Mouse (Mus musculus) limb, embryonic 10.5 days (tissue): ENCODE measurements around the gene Grm6. TPM values are rescaled to one million over a fixed set of nuclear protein-coding genes. Genes with fewer than 3 reads are reported as not detected.

Experiments used
- DNase-seq: peaks from one replicate; pipeline ENCODE4 v3.0.0-alpha.2; 2017; ENCODE audit warnings: low spot score
- H3K27ac ChIP-seq: fragments of 300-500 bp; sonication (generic); 2 replicates; pipeline ENCODE4 v1.5.1; 2016; ENCODE audit warnings: mild to moderate bottlenecking
- H3K27me3 ChIP-seq: fragments of 300-500 bp; sonication (generic); 2 replicates; pipeline ENCODE4 v1.6.1; 2016; ENCODE audit warnings: low read depth, mild to moderate bottlenecking; ENCODE audit not compliant: poor library complexity, severe bottlenecking
- H3K36me3 ChIP-seq: fragments of 300-500 bp; sonication (generic); 2 replicates; pipeline ENCODE4 v1.6.1; 2016; ENCODE audit warnings: mild to moderate bottlenecking, moderate library complexity
- H3K4me1 ChIP-seq: fragments of 300-500 bp; sonication (generic); 2 replicates; pipeline ENCODE4 v1.6.1; 2016
- H3K4me3 ChIP-seq: fragments of 300-500 bp; sonication (generic); 2 replicates; pipeline ENCODE4 v1.5.1; 2016; ENCODE audit warnings: mild to moderate bottlenecking, moderate library complexity
- H3K9me3 ChIP-seq: fragments of 300-500 bp; sonication (generic); replicated peaks from 2 replicates; pipeline ENCODE4 v1.6.1; 2016; ENCODE audit warnings: mild to moderate bottlenecking
- WGBS: fragments of 180-500 bp; shearing (Covaris S2); methylation state at CpG from one replicate; pipeline ENCODE4 v1.1.7; 2016; 5-methylcytosine and 5-hydroxymethylcytosine counted together
- polyA plus RNA-seq: library from polyadenylated mRNA; unstranded; fragments of >200 nt; fragmentation: Nextera tagmentation; extraction: Ambion mirVana; gene quantifications from 2 replicates; pipeline ENCODE4 v1.2.1, GENCODE M21; 2016

Grm6 gene
- polyA plus RNA-seq, result not detected in 2 replicates

DNA sequence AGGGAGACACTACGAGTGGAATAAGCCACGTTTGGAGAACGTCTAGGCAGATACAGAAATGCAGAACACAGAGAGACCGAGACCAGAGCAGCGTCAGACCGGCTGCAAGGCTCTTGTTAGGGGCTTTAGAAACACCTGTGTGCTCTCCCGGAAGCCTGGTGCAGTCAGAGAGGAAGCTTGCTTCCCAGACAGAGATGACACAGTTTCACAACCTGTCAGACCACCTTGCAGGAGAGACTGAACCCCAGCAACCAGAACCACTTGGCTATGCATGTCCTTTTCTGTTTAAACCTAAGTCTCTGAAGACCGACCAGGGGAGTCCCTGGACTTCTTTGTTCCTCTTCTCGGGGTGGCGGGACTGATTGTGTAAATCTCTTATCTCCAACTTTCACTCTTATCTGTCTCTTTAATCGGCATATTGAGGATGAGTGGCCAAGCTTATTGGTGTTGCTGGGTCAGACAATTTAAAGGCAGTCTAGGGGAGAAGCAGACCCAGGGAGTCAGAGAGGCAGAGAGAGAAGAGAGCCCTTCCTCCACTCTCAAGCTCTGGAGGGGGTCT lies at the start of gene Grm6:
TSS of gene Grm6 (plus strand) at position 509 of the 559 bp plus-strand sequence.
- 5% methylated on average over 11 of the region's 11 CpGs for WGBS
- no peak within 1 kb of the TSS for H3K27ac ChIP-seq
- no peaks in the 10 kb centered on the region for H3K9me3 ChIP-seq
- H3K27me3 ChIP-seq, result peaks cover 81% of the 10 kb centered on the region
- peak within 1 kb of the TSS; percentile 54 for H3K4me3 ChIP-seq
- no peak for DNase-seq
- no peaks in the 10 kb centered on the region for H3K36me3 ChIP-seq
- peaks cover 13% of the 10 kb centered on the region for H3K4me1 ChIP-seq

- Histone ChIP-seq H3K27me3 (no peaks in the 10 kb centered on the region), H3K4me1 (no peaks in the 10 kb centered on the region), H3K27ac (no peak overlapping the region), H3K36me3 (peaks cover 99% of the 10 kb centered on the region), H3K4me3 (no peak overlapping the region), H3K9me3 (peaks cover 24% of the 10 kb centered on the region)
- DNase-seq, result no peak
- 94% methylated on average over 4 of the region's 4 CpGs for WGBS
Observed at GRCm38 (mm10) chr11:50814233-50814632, 36.3 kb upstream of the Grm6 start.

DNA sequence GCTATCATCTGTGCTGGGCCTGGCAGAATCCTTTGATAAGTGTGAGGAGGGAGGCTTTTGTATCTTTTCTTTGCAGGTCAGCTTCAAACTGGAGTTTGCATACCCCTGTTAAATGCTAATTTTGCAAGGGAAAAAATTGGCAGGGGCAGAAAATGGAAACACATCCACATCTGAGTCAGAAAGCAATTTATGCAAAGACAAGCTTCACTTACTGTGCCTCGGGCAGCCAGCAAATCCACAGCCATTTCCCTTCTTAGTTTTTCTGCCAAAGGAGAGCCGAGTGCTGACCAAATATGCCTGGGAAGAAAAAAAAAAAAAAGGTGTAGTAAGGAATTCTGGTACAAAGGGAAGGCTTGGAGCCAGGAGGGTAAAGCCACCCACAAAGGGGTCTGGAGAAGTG lies 24.3 kb upstream of the Grm6 start:
- DNase-seq, result no peak
- H3K27me3 ChIP-seq, result no peaks in the 10 kb centered on the region
- H3K4me1 ChIP-seq, result peaks cover 13% of the 10 kb centered on the region
- no peak overlapping the region for H3K27ac ChIP-seq
- peaks cover 47% of the 10 kb centered on the region for H3K36me3 ChIP-seq
- H3K9me3 ChIP-seq, result no peaks in the 10 kb centered on the region
- H3K4me3 ChIP-seq, result peak overlapping the region; percentile 88
- 84% methylated on average over 2 of the region's 2 CpGs for WGBS

DNA sequence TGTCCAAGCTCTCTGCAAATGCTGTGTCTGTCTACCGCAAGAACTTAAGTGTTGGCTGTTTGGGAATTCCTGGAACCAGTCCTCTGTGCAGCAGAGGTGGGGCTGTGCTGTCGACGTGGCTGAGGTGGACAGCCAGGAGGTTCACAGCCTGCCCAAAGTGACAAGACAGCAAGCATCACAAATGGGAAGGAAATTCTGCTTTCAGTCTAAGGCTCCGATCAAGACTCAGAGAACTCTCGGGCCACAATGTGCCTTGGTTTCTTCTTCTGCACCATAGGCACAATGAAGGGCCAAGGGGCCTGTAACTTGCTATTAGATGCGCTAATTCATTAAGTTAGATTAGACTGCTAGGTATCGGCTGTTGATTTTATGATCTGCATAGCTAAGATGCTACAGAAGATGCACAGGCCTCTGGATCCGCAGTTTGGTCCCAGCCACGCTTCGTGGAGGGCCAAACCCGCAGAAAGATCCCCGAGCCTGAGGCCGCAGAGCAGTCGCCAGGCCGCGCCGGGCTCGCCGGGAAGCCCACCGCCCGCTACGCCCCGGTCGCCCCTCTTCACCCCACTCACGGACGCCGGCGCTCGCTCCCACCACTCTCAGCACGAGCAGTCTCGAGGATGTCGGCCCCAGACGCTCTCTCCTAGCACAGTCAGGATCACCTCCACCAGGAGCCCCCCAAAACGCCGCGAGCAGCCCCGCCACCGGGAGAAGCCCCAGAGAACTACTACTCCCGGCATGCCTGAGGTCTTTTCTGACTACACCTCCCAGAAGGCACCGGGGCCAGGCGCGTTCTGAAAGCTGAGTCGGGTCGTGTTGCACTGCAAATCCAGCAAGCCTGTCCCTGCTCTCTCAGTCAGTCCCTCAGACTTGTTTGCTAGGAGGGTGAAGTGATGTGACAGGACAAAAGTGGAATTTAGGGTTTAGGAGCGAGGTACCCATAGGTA lies 23.2 kb upstream of the Grm6 start, which contains the start of gene Zfp354c:
TSS of gene Zfp354c (minus strand) at position 715 of the 944 bp plus-strand sequence.
- WGBS, result 1% methylated on average over 45 of the region's 45 CpGs
- Histone ChIP-seq H3K27ac (peak within 1 kb of the TSS; percentile 95), H3K4me1 (peaks cover 13% of the 10 kb centered on the region), H3K36me3 (peaks cover 38% of the 10 kb centered on the region), H3K9me3 (no peaks in the 10 kb centered on the region), H3K4me3 (peak within 1 kb of the TSS; percentile 88), H3K27me3 (no peaks in the 10 kb centered on the region)
- DNase-seq, result peak; percentile 89

DNA sequence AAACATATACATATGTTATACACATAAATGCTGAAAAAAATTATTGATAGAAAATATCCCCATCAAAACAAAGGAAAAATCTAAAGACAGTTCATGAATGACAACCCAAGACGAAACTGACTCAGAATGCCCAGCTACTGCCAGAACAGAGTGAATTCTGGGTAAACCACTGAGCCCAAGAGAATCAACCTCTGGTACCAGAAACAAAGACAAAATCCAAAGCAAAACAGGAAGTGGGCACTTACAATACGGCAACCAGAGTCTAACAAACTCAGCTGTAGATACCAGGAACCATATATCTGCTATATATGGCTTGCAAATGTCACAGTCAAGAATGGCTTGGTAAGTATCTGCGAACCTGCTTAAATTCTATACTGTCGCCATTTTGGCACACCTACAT lies 14.8 kb upstream of the Grm6 start:
- WGBS, result 90% methylated on average over 4 of the region's 4 CpGs
- Histone ChIP-seq H3K4me3 (no peak overlapping the region), H3K4me1 (no peaks in the 10 kb centered on the region), H3K9me3 (peaks cover 8% of the 10 kb centered on the region; the same call in 1 of the 2 replicates), H3K36me3 (peaks cover 20% of the 10 kb centered on the region), H3K27ac (no peak overlapping the region), H3K27me3 (no peaks in the 10 kb centered on the region)
- DNase-seq, result no peak

DNA sequence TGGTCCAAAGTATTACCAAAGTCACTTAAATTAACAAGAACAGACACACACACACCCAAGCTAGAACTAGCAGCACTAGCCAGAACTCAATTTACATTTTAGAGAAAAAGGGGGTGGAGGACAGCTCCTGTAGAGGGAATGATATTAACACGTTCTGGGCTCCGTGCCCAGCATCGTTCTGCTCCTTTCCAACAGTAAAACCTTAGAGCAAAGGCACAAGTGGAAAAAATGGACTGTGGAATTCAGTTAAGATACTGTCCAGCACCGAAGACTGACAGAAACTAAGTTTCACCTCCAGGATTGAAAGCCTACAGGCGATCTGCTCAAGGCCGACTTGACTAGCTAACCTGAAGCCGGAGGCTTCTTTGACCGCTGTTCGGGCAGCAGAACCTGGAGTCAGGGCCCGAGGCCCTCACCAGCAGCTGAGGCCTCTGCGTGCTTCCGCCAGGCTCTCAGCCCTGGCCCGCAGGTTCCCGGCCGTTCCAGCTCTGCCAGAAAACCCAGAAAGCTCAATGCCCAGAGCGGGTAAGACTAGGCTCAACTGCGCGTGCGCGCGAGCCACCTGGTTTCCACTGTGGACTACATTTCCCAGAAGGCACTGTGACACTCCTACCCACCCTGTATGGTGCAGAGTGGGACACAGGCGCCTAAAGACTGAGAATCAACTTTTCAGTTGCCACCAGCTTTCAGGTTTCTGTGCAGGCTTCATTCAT lies 9.3 kb upstream of the Grm6 start, which contains the start of gene Zfp879:
TSS of gene Zfp879 (minus strand) at position 530 of the 713 bp plus-strand sequence.
- Histone ChIP-seq H3K9me3 (no peaks in the 10 kb centered on the region), H3K36me3 (no peaks in the 10 kb centered on the region), H3K4me3 (peak within 1 kb of the TSS; percentile 49), H3K4me1 (peaks cover 7% of the 10 kb centered on the region), H3K27ac (peak within 1 kb of the TSS; percentile 88), H3K27me3 (peaks cover 12% of the 10 kb centered on the region; the same call in 1 of the 2 replicates)
- 25% methylated on average over 22 of the region's 22 CpGs for WGBS
- peak; percentile 96 for DNase-seq

DNA sequence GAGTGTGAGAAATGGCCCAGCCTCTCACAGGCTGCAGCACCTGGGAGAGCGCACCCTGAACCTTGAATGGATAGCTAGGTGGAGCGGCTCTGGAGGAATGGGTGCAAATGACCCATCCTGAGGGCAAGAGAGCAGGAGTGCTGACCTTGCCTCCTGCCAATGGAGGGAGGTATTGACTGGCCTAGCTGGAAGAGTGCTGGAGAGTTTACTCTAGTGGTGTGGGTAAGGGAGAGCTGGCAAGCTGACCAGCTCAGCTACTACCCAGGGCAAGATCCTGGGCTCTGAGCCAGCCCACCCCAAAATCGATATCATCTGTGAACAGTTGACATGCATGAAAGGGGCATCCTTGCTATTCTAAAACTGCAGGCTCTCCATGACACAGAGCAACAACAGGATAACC lies 4.5 kb upstream of the Grm6 start:
- peaks cover 51% of the 10 kb centered on the region for H3K27me3 ChIP-seq
- no peaks in the 10 kb centered on the region for H3K36me3 ChIP-seq
- no peak overlapping the region for H3K4me3 ChIP-seq
- H3K27ac ChIP-seq, result no peak overlapping the region
- DNase-seq, result no peak
- peaks cover 10% of the 10 kb centered on the region for H3K4me1 ChIP-seq
- H3K9me3 ChIP-seq, result no peaks in the 10 kb centered on the region
- WGBS, result 83% methylated on average over 3 of the region's 3 CpGs

DNA sequence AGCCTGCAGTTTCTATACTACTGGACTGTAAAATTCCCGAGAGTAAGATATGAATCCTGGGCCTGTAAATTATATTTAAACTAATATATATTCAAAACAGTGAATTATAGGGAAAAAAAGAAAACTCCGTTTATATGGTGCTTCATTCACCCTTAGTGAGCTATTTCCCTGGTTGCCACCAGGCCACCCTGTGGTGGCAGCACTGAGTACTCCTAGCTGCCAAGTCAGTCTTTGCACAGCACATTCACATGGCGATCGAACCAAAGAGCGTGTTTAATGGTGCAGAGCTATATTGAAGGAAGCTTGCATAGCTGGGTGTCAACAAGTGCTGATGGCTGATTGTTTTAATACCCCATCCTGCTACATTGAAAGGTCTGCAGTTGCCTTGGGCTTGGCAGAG lies 3.4 kb upstream of the Grm6 start:
- WGBS, result 82% methylated on average over 5 of the region's 5 CpGs
- no peak overlapping the region for H3K27ac ChIP-seq
- no peak for DNase-seq
- H3K36me3 ChIP-seq, result no peaks in the 10 kb centered on the region
- H3K4me3 ChIP-seq, result no peak overlapping the region
- H3K27me3 ChIP-seq, result peaks cover 62% of the 10 kb centered on the region
- peaks cover 13% of the 10 kb centered on the region for H3K4me1 ChIP-seq
- no peaks in the 10 kb centered on the region for H3K9me3 ChIP-seq

DNA sequence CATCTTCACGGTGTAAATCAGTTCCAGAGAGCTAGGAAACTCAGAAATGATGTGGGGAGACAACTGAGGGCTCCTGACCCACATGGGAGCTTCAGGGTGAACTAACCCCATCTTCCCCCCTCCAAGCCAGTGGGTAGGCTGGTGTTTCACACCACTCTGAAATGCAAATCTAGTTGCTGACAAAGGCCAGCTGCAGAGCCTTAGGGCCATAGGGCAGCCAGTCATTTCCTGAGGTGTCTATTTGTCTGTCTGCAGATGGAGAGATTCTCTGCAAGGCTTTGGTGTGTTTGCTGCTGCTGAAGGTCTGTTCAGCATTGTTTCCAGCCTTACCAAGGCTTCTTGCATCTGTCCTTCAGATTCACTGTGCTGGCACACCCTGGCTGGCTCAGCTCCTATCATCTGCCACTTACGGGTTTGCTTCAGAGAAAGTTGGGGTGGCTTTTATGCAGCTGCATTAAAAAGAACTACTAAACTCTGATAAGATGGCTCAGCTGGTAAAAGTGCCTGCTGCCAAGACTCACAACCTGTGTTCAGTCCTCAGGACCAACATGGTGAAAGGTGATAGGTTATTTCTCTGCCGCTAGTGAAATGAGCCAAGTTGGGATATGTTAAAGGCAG lies 1.9 kb upstream of the Grm6 start:
- Histone ChIP-seq H3K9me3 (no peaks in the 10 kb centered on the region), H3K4me1 (peaks cover 13% of the 10 kb centered on the region), H3K27ac (no peak overlapping the region), H3K36me3 (no peaks in the 10 kb centered on the region), H3K27me3 (peaks cover 78% of the 10 kb centered on the region), H3K4me3 (no peak overlapping the region)
- 39% methylated on average over 3 of the region's 3 CpGs for WGBS
- no peak for DNase-seq

GRCm38 (mm10) chr11:50849310-50849709 lies 1.2 kb upstream of the Grm6 start:
- Histone ChIP-seq H3K27me3 (peaks cover 85% of the 10 kb centered on the region), H3K4me1 (peaks cover 13% of the 10 kb centered on the region), H3K4me3 (no peak overlapping the region), H3K27ac (no peak overlapping the region), H3K36me3 (no peaks in the 10 kb centered on the region), H3K9me3 (no peaks in the 10 kb centered on the region)
- DNase-seq, result no peak
- WGBS, result 7% methylated on average over 10 of the region's 10 CpGs

DNA sequence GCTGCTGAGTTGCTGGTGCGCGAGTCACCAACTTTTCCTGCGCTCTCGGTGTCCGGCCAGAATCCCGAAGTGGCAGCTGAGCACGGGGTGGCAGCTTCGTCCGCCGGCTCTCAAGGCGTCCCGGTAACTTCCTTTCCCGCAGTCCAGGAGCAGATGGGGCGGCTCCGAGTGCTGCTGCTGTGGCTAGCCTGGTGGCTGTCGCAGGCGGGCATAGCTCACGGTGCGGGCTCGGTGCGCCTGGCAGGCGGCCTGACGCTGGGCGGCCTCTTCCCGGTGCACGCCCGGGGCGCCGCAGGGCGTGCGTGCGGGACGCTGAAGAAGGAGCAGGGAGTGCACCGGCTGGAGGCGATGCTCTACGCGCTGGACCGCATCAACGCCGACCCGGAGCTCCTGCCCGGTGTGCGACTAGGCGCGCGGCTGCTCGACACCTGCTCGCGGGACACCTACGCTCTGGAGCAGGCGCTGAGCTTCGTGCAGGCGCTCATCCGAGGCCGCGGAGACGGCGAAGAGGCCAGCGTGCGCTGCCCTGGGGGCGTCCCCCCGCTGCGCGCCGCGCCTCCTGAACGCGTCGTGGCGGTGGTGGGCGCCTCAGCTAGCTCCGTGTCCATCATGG lies 610 bp downstream of the Grm6 start:
- H3K9me3 ChIP-seq, result no peaks in the 10 kb centered on the region
- peaks cover 13% of the 10 kb centered on the region for H3K4me1 ChIP-seq
- peak overlapping the region; percentile 54 for H3K4me3 ChIP-seq
- under 1% methylated on average over 72 of the region's 72 CpGs for WGBS
- DNase-seq, result peak; percentile 40
- H3K36me3 ChIP-seq, result no peaks in the 10 kb centered on the region
- peaks cover 73% of the 10 kb centered on the region for H3K27me3 ChIP-seq
- H3K27ac ChIP-seq, result no peak overlapping the region

GRCm38 (mm10) chr11:50878641-50879040 lies 28.2 kb downstream of the Grm6 start:
- H3K27me3 ChIP-seq, result no peaks in the 10 kb centered on the region
- H3K27ac ChIP-seq, result no peak overlapping the region
- no peak overlapping the region for H3K4me3 ChIP-seq
- no peaks in the 10 kb centered on the region for H3K4me1 ChIP-seq
- peaks cover 7% of the 10 kb centered on the region for H3K9me3 ChIP-seq
- H3K36me3 ChIP-seq, result peaks cover 99% of the 10 kb centered on the region
- no peak for DNase-seq
- 98% methylated on average over 3 of the region's 3 CpGs for WGBS
